Comparison of ENCODE assay signal across 8 mouse cellular contexts in the genomic region with DNA sequence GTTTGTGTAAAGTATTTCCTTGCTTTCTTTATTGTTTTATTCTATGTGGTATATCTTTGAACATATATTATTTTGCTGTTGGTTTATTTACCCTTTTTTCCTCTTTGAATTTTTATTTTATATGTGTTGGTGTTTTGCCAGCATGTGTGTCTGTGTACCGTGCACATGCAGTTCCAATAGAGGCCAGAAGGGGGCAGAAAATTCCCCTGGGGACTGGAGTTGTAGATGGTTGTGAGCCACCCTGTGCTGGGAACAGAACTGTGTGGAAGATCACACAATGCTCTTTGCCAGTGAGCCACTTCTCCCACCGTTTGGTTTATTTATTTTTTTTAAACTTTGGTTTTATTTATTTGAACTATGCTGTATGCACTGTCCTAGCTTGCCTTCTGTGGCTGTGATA. TPM values are rescaled to one million over a fixed set of nuclear protein-coding genes. Genes with fewer than 3 reads are reported as not detected.
DNase-seq lines count a peak whose midpoint lies in the region; ATAC-seq and TF ChIP-seq lines count a peak whose summit lies in the region.

No protein-coding gene starts in this region.

- TF ChIP-seq POLR2A in testis, adult 2 months (IDR thresholded peaks at IDR 0.05; ENCODE audit: control insufficient read depth, low read depth, low read length), result no peak

- H3K4me2 ChIP-seq in forebrain, embryonic 16.5 days (ENCODE audit: low read length), result no peak overlapping the region
- H3K4me2 ChIP-seq in kidney, embryonic 15.5 days, result no peak overlapping the region

- H3K9ac ChIP-seq in forebrain, embryonic 16.5 days (replicated peaks; ENCODE audit: low read depth, low read length), result no peak overlapping the region
- no peak overlapping the region for H3K9ac ChIP-seq in kidney, embryonic 15.5 days

- H3K4me1 ChIP-seq in forebrain, embryonic 10.5 days, result peaks cover 28% of the 10 kb centered on the region
- H3K4me1 ChIP-seq in forebrain, embryonic 16.5 days (replicated peaks; ENCODE audit: control insufficient read depth, insufficient read depth, low read length), result no peaks in the 10 kb centered on the region; the same call in 1 of the 2 replicates
- no peaks in the 10 kb centered on the region for H3K4me1 ChIP-seq in testis, adult 2 months (ENCODE audit: control insufficient read depth, insufficient read depth, low read length)
- peaks cover 8% of the 10 kb centered on the region for H3K4me1 ChIP-seq in kidney, embryonic 15.5 days

- 85% methylated on average over 2 of the region's 2 CpGs for WGBS in forebrain, embryonic 10.5 days
- 87% methylated on average over 2 of the region's 2 CpGs for WGBS in forebrain, embryonic 16.5 days
- 47% methylated on average over 2 of the region's 2 CpGs for WGBS in kidney, embryonic 15.5 days

- no peak overlapping the region for H3K27ac ChIP-seq in forebrain, embryonic 10.5 days
- no peak overlapping the region for H3K27ac ChIP-seq in forebrain, embryonic 16.5 days (ENCODE audit: low read length)
- no peak overlapping the region for H3K27ac ChIP-seq in testis, adult 2 months (ENCODE audit: control insufficient read depth, insufficient read depth, low read depth, low read length)
- H3K27ac ChIP-seq in kidney, embryonic 15.5 days, result peak overlapping the region; percentile 41; the same call in 1 of the 2 replicates

- H3K27me3 ChIP-seq in forebrain, embryonic 10.5 days (ENCODE audit: poor library complexity, severe bottlenecking), result no peaks in the 10 kb centered on the region
- no peaks in the 10 kb centered on the region for H3K27me3 ChIP-seq in forebrain, embryonic 16.5 days (replicated peaks; ENCODE audit: control insufficient read depth, insufficient read depth, low read length)
- H3K27me3 ChIP-seq in testis, adult 2 months (ENCODE audit: control insufficient read depth, insufficient read depth, low read length), result no peaks in the 10 kb centered on the region
- no peaks in the 10 kb centered on the region for H3K27me3 ChIP-seq in kidney, embryonic 15.5 days

- DNase-seq in forebrain, embryonic 10.5 days (ENCODE audit: extremely low spot score, low spot score), result peak; percentile 25
- no peak for DNase-seq in testis, postnatal 14 days (ENCODE audit: low spot score)
- DNase-seq in retina, postnatal 1 day, result peak; percentile 40
- DNase-seq in cerebellum, adult 9-10 months, result no peak
- DNase-seq in urinary bladder, adult 2 months (ENCODE audit: low spot score), result no peak

- no peak for ATAC-seq in forebrain, embryonic 16.5 days
- ATAC-seq in kidney, embryonic 15.5 days (replicated peaks; ENCODE audit: low FRiP score), result peak; percentile 31

- H3K9me3 ChIP-seq in forebrain, embryonic 10.5 days, result no peaks in the 10 kb centered on the region
- H3K9me3 ChIP-seq in forebrain, embryonic 16.5 days (ENCODE audit: control insufficient read depth, low read length), result no peaks in the 10 kb centered on the region
- H3K9me3 ChIP-seq in kidney, embryonic 15.5 days (replicated peaks), result no peaks in the 10 kb centered on the region

- no peak overlapping the region for H3K4me3 ChIP-seq in forebrain, embryonic 10.5 days
- no peak overlapping the region for H3K4me3 ChIP-seq in forebrain, embryonic 16.5 days (replicated peaks; ENCODE audit: low read length)
- H3K4me3 ChIP-seq in testis, adult 2 months (ENCODE audit: control insufficient read depth, low read depth, low read length), result no peak overlapping the region
- no peak overlapping the region for H3K4me3 ChIP-seq in kidney, embryonic 15.5 days (replicated peaks)

- peak; percentile 53; the same call in 1 of the 2 replicates for TF ChIP-seq CTCF in testis, adult 2 months (IDR thresholded peaks at IDR 0.05; ENCODE audit: control insufficient read depth, insufficient read depth, insufficient replicate concordance, low read depth, low read length)

- peaks cover 73% of the 10 kb centered on the region for H3K36me3 ChIP-seq in forebrain, embryonic 10.5 days (replicated peaks)
- peaks cover 5% of the 10 kb centered on the region for H3K36me3 ChIP-seq in forebrain, embryonic 16.5 days (ENCODE audit: control insufficient read depth, insufficient read depth)
- H3K36me3 ChIP-seq in testis, adult 2 months (ENCODE audit: control insufficient read depth, insufficient read depth, low read length), result no peaks in the 10 kb centered on the region
- H3K36me3 ChIP-seq in kidney, embryonic 15.5 days, result peaks cover 28% of the 10 kb centered on the region

RNA-seq across cellular contexts. Expression of gene Cavin4, which starts 29.3 kb away (rescaled TPM):
- 0.98 and 1.3 TPM in 2 replicates for polyA plus RNA-seq in forebrain, embryonic 10.5 days (2016; fragmentation: Nextera tagmentation; extraction: Ambion mirVana)
- 1.1 and 1.4 TPM in 2 replicates for polyA plus RNA-seq in forebrain, embryonic 16.5 days (2015; fragmentation: Nextera tagmentation; extraction: Ambion mirVana)
- polyA plus RNA-seq in testis, adult 2 months (2012; rRNA removed), result 0.65 and 0.71 TPM in 2 replicates
- 1.4 and 3.2 TPM in 2 replicates for polyA plus RNA-seq in kidney, embryonic 15.5 days (2015; fragmentation: Nextera tagmentation; extraction: Ambion mirVana)
- polyA plus RNA-seq in urinary bladder, adult 2 months (2012; rRNA removed), result 0.29 and 0.32 TPM in 2 replicates

RNA-seq across cellular contexts. Expression of gene Tmeff1, which starts 49.1 kb away (rescaled TPM):
- polyA plus RNA-seq in forebrain, embryonic 10.5 days (2016; fragmentation: Nextera tagmentation; extraction: Ambion mirVana), result 53.5 and 64.1 TPM in 2 replicates
- polyA plus RNA-seq in forebrain, embryonic 16.5 days (2015; fragmentation: Nextera tagmentation; extraction: Ambion mirVana), result 205 and 213 TPM in 2 replicates
- polyA plus RNA-seq in testis, adult 2 months (2012; rRNA removed), result 32.4 and 39.8 TPM in 2 replicates
- polyA plus RNA-seq in kidney, embryonic 15.5 days (2015; fragmentation: Nextera tagmentation; extraction: Ambion mirVana), result 53.8 and 57.1 TPM in 2 replicates
- polyA plus RNA-seq in urinary bladder, adult 2 months (2012; rRNA removed), result 20.0 and 22.8 TPM in 2 replicates

Comparison
In these comparisons a context has a peak if more than half of its experiments do, and no peak if none do; other contexts are left out.
1. DNase-seq: peak in forebrain, embryonic 10.5 days (single experiment) and retina, postnatal 1 day (single experiment); none in testis, postnatal 14 days (single experiment), cerebellum, adult 9-10 months (single experiment) and urinary bladder, adult 2 months (single experiment).